Mouse (Mus musculus) stomach, embryonic 16.5 days (tissue): ENCODE data around the gene Hadha. TPM values are rescaled to one million over a fixed set of nuclear protein-coding genes. Genes with fewer than 3 reads are reported as not detected.
A peak's percentile ranks its signal among the peaks of the same experiment; 100 is the strongest.

Experiments used
- microRNA counts: library from miRNA; unstranded; fragments of <30 nt; microRNA quantifications from one replicate; lab custom pipeline; 2016
- microRNA-seq: library from miRNA; unstranded; fragments of <30 nt; microRNA quantifications from one replicate; pipeline ENCODE4, GENCODE M21; 2016
- polyA plus RNA-seq: library from polyadenylated mRNA; unstranded; fragments of >200 nt; fragmentation: Nextera tagmentation; extraction: Ambion mirVana; gene quantifications from 2 replicates; pipeline ENCODE4 v1.2.1, GENCODE M21; 2015

Hadha gene
- polyA plus RNA-seq, 1 experiment from 2014 or later, result 174 TPM

MicroRNA genes within 50 kb of the gene (microRNA counts, 519-probe panel; counts per million panel counts)
- 1,501 counts per million, percentile 17 among the panel's probes with 10 or more counts for microRNA mmu-miR-1960 (lab: Ali Mortazavi, UCI)

Small RNA genes within 50 kb of the gene (microRNA-seq; reads per million reads assigned to microRNA genes)
- 1.5 reads per million for gene Mir1960

Other genes starting within 250 kb of the Hadha start
- gene Il6, start 142.0 kb downstream of the Hadha start, polyA plus RNA-seq, result 0.16 and 0.22 TPM in 2 replicates
- 217 and 232 TPM in 2 replicates for gene Tyms, start 81.5 kb downstream of the Hadha start, polyA plus RNA-seq
- gene Garem2, start 50.0 kb downstream of the Hadha start, polyA plus RNA-seq, result 0.07 and 0.12 TPM in 2 replicates
- not detected in 2 replicates for gene 3110082J24Rik, start 49.1 kb downstream of the Hadha start, polyA plus RNA-seq
- gene Hadhb, start 86 bp upstream of the Hadha start, polyA plus RNA-seq, result 212 and 217 TPM in 2 replicates
- 0.37 and 0.41 TPM in 2 replicates for gene Adgrf3, start 50.6 kb upstream of the Hadha start, polyA plus RNA-seq
- gene Selenoi, start 77.4 kb upstream of the Hadha start, polyA plus RNA-seq, result 21.4 and 26.7 TPM in 2 replicates
- 0.59 and 1.4 TPM in 2 replicates for gene Drc1, start 126.2 kb upstream of the Hadha start, polyA plus RNA-seq